Mouse (Mus musculus): ENCODE results near the gene Tc2n. TPM values are rescaled to one million over a fixed set of nuclear protein-coding genes. Genes with fewer than 3 reads are reported as not detected.
A peak's percentile ranks its signal among the peaks of the same experiment; 100 is the strongest.

The Tc2n gene
- 0.09 and 0.21 TPM in 2 replicates for polyA plus RNA-seq (2015; fragmentation: Nextera tagmentation; extraction: Ambion mirVana)

- Histone ChIP-seq H3K4me3 (replicated peaks) (peak within 1 kb of the TSS; percentile 78), H3K27ac (no peak within 1 kb of the TSS), H3K27me3 (peaks cover 21% of the 10 kb centered on the region), H3K9me3 (no peaks in the 10 kb centered on the region), H3K36me3 (no peaks in the 10 kb centered on the region), H3K9ac (replicated peaks) (peak within 1 kb of the TSS; percentile 67), H3K4me1 (replicated peaks) (0 out of 2 replicates have a peak, but pooled peaks cover 3% of the 10 kb centered on the region), H3K4me2 (replicated peaks) (peak within 1 kb of the TSS; percentile 100)
- peak; percentile 97 for ATAC-seq
- WGBS, result under 1% methylated on average over 72 of the region's 75 CpGs
Observed at GRCm38 (mm10) chr12:101718054-101718754, at the start of gene Tc2n. TSS of gene Tc2n (minus strand) at chr12:101718523.

GRCm38 (mm10) chr12:101767306-101768053 is 49.2 kb upstream of the Tc2n start:
- H3K4me2 ChIP-seq (replicated peaks), result no peak overlapping the region
- peaks cover 8% of the 10 kb centered on the region for H3K4me1 ChIP-seq (replicated peaks)
- no peak for ATAC-seq
- no peak overlapping the region for H3K27ac ChIP-seq
- H3K9ac ChIP-seq (replicated peaks), result no peak overlapping the region
- H3K27me3 ChIP-seq, result no peaks in the 10 kb centered on the region
- WGBS, result 57% methylated on average over 9 of the region's 9 CpGs
- no peaks in the 10 kb centered on the region for H3K36me3 ChIP-seq
- no peaks in the 10 kb centered on the region for H3K9me3 ChIP-seq
- no peak overlapping the region for H3K4me3 ChIP-seq (replicated peaks)

- Histone ChIP-seq H3K9me3 (no peaks in the 10 kb centered on the region), H3K27ac (no peak overlapping the region), H3K4me2 (replicated peaks) (no peak overlapping the region), H3K36me3 (no peaks in the 10 kb centered on the region), H3K9ac (replicated peaks) (no peak overlapping the region), H3K27me3 (no peaks in the 10 kb centered on the region), H3K4me1 (replicated peaks) (peaks cover 8% of the 10 kb centered on the region), H3K4me3 (replicated peaks) (no peak overlapping the region)
- peak; percentile 83 for ATAC-seq
- 35% methylated on average over 3 of the region's 3 CpGs for WGBS
Observed at GRCm38 (mm10) chr12:101766228-101766852, 48.0 kb upstream of the Tc2n start.

GRCm38 (mm10) chr12:101764870-101765269 is 46.5 kb upstream of the Tc2n start:
- H3K4me1 ChIP-seq (replicated peaks), result peaks cover 8% of the 10 kb centered on the region
- H3K36me3 ChIP-seq, result no peaks in the 10 kb centered on the region
- H3K27me3 ChIP-seq, result no peaks in the 10 kb centered on the region
- no peak overlapping the region for H3K4me2 ChIP-seq (replicated peaks)
- WGBS, result 91% methylated on average over 5 of the region's 5 CpGs
- no peak for ATAC-seq
- H3K9ac ChIP-seq (replicated peaks), result no peak overlapping the region
- H3K4me3 ChIP-seq (replicated peaks), result no peak overlapping the region
- H3K27ac ChIP-seq, result no peak overlapping the region
- H3K9me3 ChIP-seq, result no peaks in the 10 kb centered on the region

GRCm38 (mm10) chr12:101763065-101763464 is 44.7 kb upstream of the Tc2n start:
- 78% methylated on average over 3 of the region's 3 CpGs for WGBS
- ATAC-seq, result no peak
- Histone ChIP-seq H3K9me3 (no peaks in the 10 kb centered on the region), H3K4me2 (replicated peaks) (no peak overlapping the region), H3K4me1 (replicated peaks) (peaks cover 8% of the 10 kb centered on the region), H3K27ac (no peak overlapping the region), H3K27me3 (no peaks in the 10 kb centered on the region), H3K9ac (replicated peaks) (no peak overlapping the region), H3K36me3 (no peaks in the 10 kb centered on the region), H3K4me3 (replicated peaks) (no peak overlapping the region)

GRCm38 (mm10) chr12:101762054-101762453 is 43.7 kb upstream of the Tc2n start:
- no peaks in the 10 kb centered on the region for H3K27me3 ChIP-seq
- no peak overlapping the region for H3K27ac ChIP-seq
- no peak overlapping the region for H3K9ac ChIP-seq (replicated peaks)
- H3K4me2 ChIP-seq (replicated peaks), result no peak overlapping the region
- no peaks in the 10 kb centered on the region for H3K9me3 ChIP-seq
- no peak overlapping the region for H3K4me3 ChIP-seq (replicated peaks)
- H3K4me1 ChIP-seq (replicated peaks), result peaks cover 8% of the 10 kb centered on the region
- WGBS, result 96% methylated on average over 5 of the region's 5 CpGs
- no peaks in the 10 kb centered on the region for H3K36me3 ChIP-seq
- ATAC-seq, result no peak

- Histone ChIP-seq H3K36me3 (no peaks in the 10 kb centered on the region), H3K27ac (no peak overlapping the region), H3K9me3 (no peaks in the 10 kb centered on the region), H3K4me2 (replicated peaks) (no peak overlapping the region), H3K27me3 (no peaks in the 10 kb centered on the region), H3K4me1 (replicated peaks) (no peaks in the 10 kb centered on the region), H3K9ac (replicated peaks) (no peak overlapping the region), H3K4me3 (replicated peaks) (no peak overlapping the region)
- ATAC-seq, result no peak
- 69% methylated on average over 6 of the region's 6 CpGs for WGBS
Observed at GRCm38 (mm10) chr12:101759440-101760045, 41.2 kb upstream of the Tc2n start.

- Histone ChIP-seq H3K4me2 (replicated peaks) (no peak overlapping the region), H3K27ac (no peak overlapping the region), H3K9ac (replicated peaks) (no peak overlapping the region), H3K27me3 (no peaks in the 10 kb centered on the region), H3K36me3 (no peaks in the 10 kb centered on the region), H3K4me1 (replicated peaks) (no peaks in the 10 kb centered on the region), H3K4me3 (replicated peaks) (no peak overlapping the region), H3K9me3 (no peaks in the 10 kb centered on the region)
- no peak for ATAC-seq
Observed at GRCm38 (mm10) chr12:101758698-101759097, 40.4 kb upstream of the Tc2n start.

- Histone ChIP-seq H3K4me2 (replicated peaks) (no peak overlapping the region), H3K9me3 (no peaks in the 10 kb centered on the region), H3K36me3 (no peaks in the 10 kb centered on the region), H3K27me3 (no peaks in the 10 kb centered on the region), H3K4me3 (replicated peaks) (no peak overlapping the region), H3K27ac (no peak overlapping the region), H3K9ac (replicated peaks) (no peak overlapping the region), H3K4me1 (replicated peaks) (no peaks in the 10 kb centered on the region)
- 63% methylated on average over 2 of the region's 2 CpGs for WGBS
- ATAC-seq, result no peak
Observed at GRCm38 (mm10) chr12:101742375-101742774, 24.1 kb upstream of the Tc2n start.

GRCm38 (mm10) chr12:101740486-101740885 is 22.2 kb upstream of the Tc2n start:
- Histone ChIP-seq H3K4me2 (replicated peaks) (no peak overlapping the region), H3K9me3 (no peaks in the 10 kb centered on the region), H3K27me3 (no peaks in the 10 kb centered on the region), H3K9ac (replicated peaks) (no peak overlapping the region), H3K36me3 (no peaks in the 10 kb centered on the region), H3K27ac (no peak overlapping the region), H3K4me3 (replicated peaks) (no peak overlapping the region), H3K4me1 (replicated peaks) (no peaks in the 10 kb centered on the region)
- 77% methylated on average over 2 of the region's 2 CpGs for WGBS
- ATAC-seq, result no peak

- no peaks in the 10 kb centered on the region for H3K4me1 ChIP-seq (replicated peaks)
- no peaks in the 10 kb centered on the region for H3K27me3 ChIP-seq
- WGBS, result 85% methylated on average over 2 of the region's 2 CpGs
- no peak overlapping the region for H3K9ac ChIP-seq (replicated peaks)
- no peak overlapping the region for H3K4me3 ChIP-seq (replicated peaks)
- ATAC-seq, result no peak
- no peaks in the 10 kb centered on the region for H3K36me3 ChIP-seq
- H3K27ac ChIP-seq, result no peak overlapping the region
- H3K4me2 ChIP-seq (replicated peaks), result no peak overlapping the region
- H3K9me3 ChIP-seq, result no peaks in the 10 kb centered on the region
Observed at GRCm38 (mm10) chr12:101740045-101740444, 21.7 kb upstream of the Tc2n start.

- H3K4me3 ChIP-seq (replicated peaks), result peak overlapping the region; percentile 78
Observed at GRCm38 (mm10) chr12:101718755-101719150, 430 bp upstream of the Tc2n start.

More at GRCm38 (mm10) chr12:101718755-101719150, 430 bp upstream of the Tc2n start:
- Histone ChIP-seq H3K36me3 (no peaks in the 10 kb centered on the region), H3K27ac (no peak overlapping the region), H3K4me1 (replicated peaks) (0 out of 2 replicates have a peak, but pooled peaks cover 3% of the 10 kb centered on the region), H3K9ac (replicated peaks) (no peak overlapping the region; the same call in 1 of the 2 replicates), H3K4me2 (replicated peaks) (peak overlapping the region; percentile 100), H3K9me3 (no peaks in the 10 kb centered on the region), H3K27me3 (peaks cover 21% of the 10 kb centered on the region)
- peak; percentile 84; the same call in 1 of the 2 replicates for ATAC-seq
- 0% methylated on average over 9 of the region's 9 CpGs for WGBS

Data from midbrain, embryonic 13.5 days (tissue).